Mouse (Mus musculus) kidney, adult 11 months (tissue): ENCODE measurements at regions not wholly inside any gene's neighbourhood (a gene's known extent, or its start where the extent isn't known, plus 50 kb on each side); places are given as distances from the start of the nearest gene placed in this dataset.

Source experiments
- DNase-seq: peaks from one replicate; pipeline ENCODE4 v3.0.0; 2022

DNA sequence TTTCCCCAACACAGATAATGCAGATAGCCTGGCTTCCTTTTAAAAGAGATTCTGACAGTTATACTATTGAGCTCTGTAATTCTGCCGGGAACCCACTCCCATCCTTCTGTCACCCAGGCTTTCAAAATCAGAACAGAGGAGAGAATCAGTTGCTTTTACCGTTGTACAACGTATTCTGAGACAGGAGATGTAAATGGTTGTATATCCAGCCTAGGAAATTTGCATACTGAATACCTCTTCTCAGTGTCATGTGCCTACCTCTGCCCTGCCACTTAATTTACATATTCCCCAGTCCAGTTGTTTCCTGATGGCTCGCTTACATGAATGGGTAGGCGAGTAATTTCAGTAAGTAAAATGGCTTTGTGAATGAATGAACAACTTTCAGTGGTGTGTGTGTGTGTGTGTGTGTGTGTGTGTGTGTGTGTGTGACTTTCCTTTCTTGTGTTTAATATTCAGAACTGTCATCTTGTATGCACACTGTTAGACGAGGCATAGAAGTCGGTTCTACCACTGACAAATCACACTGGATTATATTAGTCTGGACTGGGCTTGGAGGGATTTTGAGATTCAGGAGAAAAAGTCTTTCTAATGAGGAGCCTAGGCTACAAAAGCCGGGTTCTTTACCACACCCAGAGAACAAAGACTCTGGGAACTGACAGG, 282.2 kb upstream of the Cdh6 start:
- no peak for DNase-seq

GRCm38 (mm10) chr15:13450385-13450784, 276.9 kb upstream of the Cdh6 start:
- DNase-seq = no peak

GRCm38 (mm10) chr15:13434608-13435007, 261.1 kb upstream of the Cdh6 start:
- DNase-seq = no peak

DNA sequence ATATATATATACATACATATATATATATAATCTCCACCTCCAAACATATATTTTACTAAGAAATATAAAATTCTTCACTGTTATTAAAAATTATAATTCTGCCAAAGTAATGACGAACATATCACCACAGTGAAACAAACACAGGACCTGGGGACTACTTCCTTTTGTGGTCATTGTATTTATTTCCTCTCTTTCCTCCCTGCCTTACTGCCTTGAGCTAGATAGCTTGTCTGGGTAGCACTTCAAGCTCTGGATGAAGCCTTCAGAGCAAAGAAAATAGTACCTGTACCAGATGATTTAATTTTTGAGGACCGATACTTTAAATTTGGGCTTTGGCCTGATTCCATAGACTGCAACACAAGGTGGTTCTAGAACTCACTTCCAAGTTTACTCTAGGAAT, 259.5 kb upstream of the Cdh6 start:
- no peak for DNase-seq

DNA sequence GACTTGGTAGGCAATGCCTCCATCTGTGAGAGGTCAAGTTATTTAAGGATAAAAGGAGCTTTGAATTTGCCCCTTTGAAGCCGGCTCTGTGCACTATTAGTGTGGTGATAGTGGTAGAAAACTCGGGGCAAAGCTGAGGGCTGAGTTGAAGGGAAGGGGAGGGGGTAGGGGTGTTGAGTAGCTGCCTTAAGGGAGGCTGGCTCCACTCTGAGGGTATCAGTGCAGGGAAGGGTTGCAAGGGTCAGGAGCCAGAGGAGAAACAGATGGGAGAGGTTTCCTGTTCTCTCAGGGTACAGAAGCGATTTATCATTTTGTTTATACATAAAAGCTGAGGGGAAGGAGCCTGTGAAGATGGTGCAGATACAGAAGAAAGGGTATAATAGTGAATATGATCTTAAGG, 246.1 kb upstream of the Cdh6 start:
- DNase-seq = no peak

GRCm38 (mm10) chr15:13410065-13410688, 236.7 kb upstream of the Cdh6 start:
- DNase-seq = peak; percentile 5

- no peak for DNase-seq
Observed at GRCm38 (mm10) chr15:13393155-13393554, 219.7 kb upstream of the Cdh6 start.

DNA sequence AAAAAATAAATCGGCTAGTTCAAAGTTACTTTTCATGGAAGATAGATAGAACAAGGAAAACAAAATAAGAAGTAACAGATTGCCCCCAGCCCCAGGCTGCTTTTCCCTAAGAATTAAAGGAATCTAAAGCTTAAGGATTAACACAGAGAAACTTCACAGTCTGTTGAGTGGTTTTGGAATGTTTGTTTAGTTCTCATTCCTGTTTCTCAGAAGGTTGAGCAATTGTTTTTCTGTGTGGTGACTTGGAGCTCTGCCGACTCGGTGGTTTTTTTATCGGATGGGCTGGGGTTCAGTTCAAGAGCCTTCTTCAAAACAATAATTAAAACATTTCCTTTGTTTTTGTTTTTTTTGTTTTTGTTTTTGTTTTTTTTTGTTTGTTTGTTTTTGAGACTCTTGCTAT, 217.9 kb upstream of the Cdh6 start:
- peak; percentile 7 for DNase-seq

- no peak for DNase-seq
Observed at GRCm38 (mm10) chr15:13384815-13385214, 211.3 kb upstream of the Cdh6 start.

DNA sequence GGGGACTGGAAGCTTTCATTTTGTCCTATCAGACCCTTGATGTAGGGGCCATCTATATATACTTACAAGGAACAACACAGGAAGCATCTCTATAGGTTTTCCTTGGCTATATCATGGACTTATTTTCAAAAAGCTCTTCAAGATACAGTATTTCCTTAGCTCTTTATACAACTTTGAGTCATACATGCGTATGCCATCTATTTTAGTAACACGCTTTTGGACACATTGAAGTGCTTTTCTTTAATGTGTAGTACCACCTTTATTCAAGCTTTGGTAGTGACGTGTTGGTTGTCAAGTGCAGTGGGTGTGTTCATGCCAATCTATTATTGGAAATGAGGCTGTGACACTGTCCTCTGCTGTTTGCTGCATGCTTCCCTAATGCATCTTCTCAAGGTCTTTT, 202.1 kb upstream of the Cdh6 start:
- no peak for DNase-seq

DNA sequence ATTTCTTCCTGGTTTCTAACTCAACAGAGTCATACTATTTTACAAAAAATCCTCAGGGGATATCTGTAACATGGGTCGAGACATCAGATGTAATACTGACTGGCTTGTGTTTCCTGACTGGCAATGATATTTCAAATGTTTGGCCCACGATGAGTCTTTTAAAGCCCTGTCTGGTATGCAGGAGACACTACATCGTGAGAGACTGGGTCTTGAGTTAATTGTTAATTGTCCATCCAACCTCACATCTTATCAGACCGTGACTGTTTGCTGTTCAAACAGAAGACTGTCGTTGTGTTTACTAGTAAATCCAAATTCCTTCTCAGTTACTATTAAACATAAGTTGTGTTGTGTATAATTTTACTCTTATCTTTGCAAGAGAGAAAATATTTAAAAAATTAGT, 195.3 kb upstream of the Cdh6 start:
- no peak for DNase-seq

GRCm38 (mm10) chr15:13367291-13367954, 193.9 kb upstream of the Cdh6 start:
- peak; percentile 17 for DNase-seq

- DNase-seq = no peak
Observed at GRCm38 (mm10) chr15:13366606-13367005, 193.1 kb upstream of the Cdh6 start.

DNA sequence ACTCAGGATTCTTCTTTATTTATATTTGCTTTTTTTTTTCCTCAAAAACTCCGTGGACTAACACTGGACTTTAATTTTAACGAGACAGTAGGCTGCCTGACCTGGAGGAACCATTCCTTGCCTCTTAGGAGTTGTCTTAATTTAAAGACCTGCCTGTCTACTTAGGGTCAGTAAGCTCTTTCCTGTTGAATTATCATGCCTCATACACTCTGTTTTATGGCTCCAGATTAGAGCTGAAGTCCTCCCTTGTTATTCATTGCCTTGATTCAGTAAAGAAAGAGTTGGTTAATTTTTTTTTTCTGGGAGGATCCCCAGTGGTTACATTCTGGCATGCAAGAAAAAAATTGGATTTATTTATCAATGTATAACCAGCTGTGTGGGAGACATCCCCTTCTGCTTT, 187.3 kb upstream of the Cdh6 start:
- DNase-seq = no peak

GRCm38 (mm10) chr15:13359026-13359425, 185.6 kb upstream of the Cdh6 start:
- DNase-seq = no peak

DNA sequence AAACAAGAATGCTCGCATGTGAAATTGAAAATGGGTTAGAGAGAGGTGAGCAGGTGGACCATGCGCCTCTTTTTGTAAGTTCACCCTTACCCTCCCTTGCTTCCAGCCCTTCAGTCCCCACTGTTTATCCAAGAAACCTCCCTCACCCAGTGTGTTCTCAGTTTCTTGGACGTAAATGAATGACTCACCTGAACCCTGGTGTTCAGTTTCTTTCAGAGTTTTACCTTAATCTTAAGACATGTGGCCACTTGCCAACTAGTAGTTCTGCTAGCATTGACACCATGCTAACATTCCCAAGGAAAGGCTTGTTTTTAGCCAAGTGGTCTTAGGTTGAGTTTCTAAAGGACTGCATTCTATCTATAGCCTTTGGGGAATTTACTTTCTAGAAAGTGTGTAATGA, 176.8 kb upstream of the Cdh6 start:
- DNase-seq = no peak

- DNase-seq = no peak
Observed at GRCm38 (mm10) chr15:13336392-13336791, 162.9 kb upstream of the Cdh6 start.

DNA sequence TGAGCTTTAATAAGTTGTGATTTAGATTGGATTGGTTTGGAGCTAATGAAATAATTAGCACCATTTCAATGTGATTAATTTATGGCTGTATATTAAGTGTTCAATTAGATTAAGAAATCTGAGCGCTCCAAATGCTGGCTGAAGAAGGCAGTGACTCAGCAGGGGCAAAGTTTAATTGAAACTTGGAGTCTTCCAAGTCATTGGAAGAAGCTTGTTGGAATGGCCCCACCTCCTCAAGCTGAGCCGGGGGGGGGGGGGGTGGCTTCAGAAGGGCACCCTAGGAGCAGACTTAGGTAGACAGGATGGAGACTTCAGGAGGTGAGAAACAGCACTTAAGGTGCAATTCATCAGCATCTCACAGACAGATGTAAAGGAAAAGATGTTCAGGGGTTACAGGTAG, 151.0 kb upstream of the Cdh6 start:
- peak; percentile 19 for DNase-seq

DNA sequence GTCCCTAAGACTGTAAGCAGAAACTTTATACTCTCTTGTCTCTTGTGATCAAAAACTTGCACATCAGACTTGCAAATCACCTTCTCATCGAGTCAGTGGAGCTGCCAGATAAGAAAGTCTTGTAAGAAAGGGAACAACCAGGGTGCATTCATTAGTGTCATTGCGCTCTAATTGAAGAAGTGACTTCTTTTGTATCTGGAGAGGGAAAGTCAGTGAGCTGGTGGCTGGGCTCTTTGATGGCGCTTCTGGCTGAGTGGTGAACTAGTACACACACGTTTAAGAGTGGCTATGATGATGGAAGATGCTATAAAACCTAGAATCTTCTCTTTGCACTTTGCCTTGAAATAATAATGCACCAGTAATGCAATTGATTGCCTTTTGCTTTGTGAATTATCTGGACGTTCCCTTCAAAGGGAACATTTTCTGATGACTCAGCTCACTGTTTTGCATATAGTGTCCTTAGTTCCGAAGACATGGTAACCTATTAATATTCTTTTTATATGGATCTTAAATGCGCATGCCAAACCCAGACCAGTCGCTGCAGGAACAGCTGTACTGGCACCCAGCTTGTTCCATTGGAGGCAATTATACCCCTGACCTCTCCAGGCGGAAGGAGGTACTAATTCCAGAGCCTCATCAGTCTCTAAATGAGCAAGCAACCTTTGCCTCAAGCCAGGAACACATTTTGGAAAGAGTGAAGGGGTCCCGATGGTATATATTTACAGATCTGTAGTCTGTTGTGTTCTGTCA, 147.3 kb upstream of the Cdh6 start:
- no peak for DNase-seq

DNA sequence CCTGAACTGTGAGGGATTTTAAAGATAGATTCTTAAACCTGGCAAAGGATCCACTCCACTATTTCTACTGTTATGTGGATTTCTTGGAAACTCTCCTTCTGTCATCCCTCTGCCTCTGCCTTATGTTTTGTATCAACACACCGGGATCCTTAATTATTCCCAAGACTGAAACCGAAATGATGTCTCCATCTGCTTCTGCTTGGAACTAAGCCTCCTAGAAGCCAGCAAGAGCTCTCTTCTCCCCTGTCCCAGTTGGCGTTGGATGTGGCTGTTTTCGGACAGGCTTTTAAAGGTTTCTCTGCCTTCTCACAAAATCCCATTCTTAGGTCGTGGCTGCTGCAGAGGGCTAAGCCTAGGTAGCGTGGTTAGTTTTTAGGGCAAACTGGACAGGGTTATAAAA, 131.1 kb upstream of the Cdh6 start:
- DNase-seq = no peak

- DNase-seq = no peak
Observed at GRCm38 (mm10) chr15:13303456-13303855, 130.0 kb upstream of the Cdh6 start.

DNA sequence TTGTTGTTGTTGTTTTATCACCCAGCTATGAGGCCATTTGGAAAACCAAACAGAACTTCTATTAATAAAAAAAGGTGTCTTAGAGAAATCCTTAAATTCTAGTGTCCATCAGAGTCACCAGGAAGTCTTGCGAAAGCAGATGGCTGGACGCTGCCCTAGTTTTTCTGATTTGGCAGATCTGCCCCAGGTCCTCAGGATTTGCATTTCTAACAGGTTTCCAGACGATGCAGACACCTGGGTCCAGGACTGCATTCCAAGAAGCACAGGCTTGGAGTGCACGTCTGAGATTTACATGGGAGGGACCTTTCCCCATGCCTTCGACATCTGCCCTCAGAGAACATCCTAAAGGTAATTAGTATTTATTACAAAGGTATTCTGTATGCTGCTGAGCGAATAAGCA, 129.2 kb upstream of the Cdh6 start:
- DNase-seq = no peak

DNA sequence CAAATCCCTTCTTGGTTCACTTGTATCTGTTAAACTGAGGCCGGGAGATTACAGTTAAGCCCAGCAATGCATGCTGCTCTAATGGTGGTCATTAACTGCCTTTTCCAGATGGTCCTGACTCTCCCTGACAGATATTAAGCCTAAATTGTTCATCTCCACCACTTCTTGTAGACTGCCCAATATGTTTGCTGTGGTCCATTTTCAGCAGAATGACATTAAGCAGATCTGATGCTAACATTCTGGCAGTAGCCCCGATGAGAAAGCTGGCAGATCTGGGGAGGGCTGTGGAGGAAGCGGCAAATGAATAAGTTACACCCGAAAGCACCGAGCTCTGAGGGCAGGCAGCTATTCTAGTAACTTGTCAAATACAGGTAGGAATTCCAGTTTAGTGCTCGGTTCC, 123.5 kb upstream of the Cdh6 start:
- DNase-seq = no peak

DNA sequence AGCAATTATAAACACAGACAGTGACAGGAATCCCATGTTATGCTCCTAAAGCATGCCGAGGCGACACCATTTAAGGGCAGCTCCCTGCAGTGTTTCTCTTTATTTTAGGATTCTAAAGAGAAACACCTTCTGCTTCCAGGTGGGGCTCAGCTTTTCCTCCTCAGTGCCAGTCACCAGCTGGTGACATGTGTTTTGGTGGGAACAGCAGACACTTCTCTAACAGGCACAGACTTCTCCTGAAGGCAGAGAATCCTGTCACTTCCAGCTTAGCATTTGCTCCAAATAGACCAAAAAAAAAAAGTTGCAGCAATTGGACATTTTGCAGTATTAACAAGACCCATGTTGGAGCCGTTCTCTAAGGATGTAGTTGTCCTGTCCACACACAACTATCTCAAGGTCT, 115.6 kb upstream of the Cdh6 start:
- DNase-seq = no peak
